Mouse (Mus musculus) CD4-positive, CD25-positive, alpha-beta regulatory T cell, adult 2 months (primary cell): ENCODE data around the gene Gm33543.

Experiments
- DNase-seq: peaks from one replicate; pipeline ENCODE4 v3.0.0-alpha.2; 2012; ENCODE audit warnings: low read depth, low spot score

The Gm33543 gene

GRCm38 (mm10) chr10:95836530-95837264 is 6.0 kb downstream of the Gm33543 start:
- DNase-seq: no peak

DNA sequence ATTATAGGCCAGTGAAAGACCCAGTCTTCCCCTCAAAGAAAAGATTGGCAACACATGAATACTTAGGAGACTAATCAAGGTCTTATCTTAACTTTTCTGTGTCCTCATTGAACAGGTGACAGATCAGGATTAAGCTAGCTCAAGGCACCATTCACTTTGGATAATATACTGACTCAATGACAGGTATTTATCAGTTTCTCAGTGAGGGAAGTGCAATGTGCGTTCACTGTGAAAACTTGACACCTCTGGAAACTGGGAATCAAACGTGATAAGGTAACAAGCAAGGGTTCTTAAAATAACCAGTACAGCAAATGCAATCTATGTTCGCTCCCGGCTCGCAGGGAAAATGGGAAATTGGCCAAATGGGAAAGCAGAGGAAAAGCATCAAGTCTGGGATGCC is 11.8 kb downstream of the Gm33543 start:
- DNase-seq: no peak

- DNase-seq: no peak
These were observed 13.3 kb downstream of the Gm33543 start for GRCm38 (mm10) chr10:95829471-95829870.

DNA sequence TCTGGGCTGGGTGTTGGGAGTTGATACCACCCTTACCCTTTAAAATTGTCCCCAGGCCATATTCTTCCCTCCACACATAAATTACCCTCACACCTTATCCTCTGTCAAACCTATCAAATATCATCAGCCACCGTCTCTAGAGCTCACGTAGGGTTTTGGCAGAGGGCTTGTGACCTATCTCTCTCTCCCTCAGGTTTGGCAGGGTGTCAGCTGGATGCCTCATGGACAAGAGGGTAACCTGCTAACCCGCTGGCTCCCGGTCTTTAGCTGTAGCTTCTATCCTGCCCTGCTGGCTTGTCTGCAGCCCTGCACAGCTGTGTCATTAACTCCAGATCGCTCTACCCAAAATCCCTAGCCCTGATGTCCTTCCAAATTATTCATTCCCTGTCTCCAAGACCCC is 14.4 kb downstream of the Gm33543 start:
- DNase-seq: no peak

DNA sequence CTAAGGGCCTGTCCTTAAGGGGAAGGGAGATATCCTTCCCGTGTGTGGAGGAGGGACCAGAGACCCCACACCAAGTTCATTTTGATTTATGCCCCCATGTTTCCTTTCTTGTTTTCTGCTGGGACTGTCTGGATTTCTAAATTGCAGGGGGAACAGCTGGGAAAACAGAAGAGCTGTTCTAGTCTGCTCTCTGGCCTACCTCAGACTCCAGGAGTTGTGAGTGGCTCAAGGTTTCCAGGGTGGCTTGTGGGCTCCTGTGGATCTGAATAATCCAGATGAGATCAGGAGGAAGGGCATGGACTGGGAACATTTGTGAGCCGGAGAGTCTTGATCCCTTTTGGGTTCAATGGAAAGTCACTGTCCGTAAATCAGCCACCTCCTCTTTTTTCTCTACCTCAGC is 17.1 kb downstream of the Gm33543 start:
- DNase-seq: no peak

DNA sequence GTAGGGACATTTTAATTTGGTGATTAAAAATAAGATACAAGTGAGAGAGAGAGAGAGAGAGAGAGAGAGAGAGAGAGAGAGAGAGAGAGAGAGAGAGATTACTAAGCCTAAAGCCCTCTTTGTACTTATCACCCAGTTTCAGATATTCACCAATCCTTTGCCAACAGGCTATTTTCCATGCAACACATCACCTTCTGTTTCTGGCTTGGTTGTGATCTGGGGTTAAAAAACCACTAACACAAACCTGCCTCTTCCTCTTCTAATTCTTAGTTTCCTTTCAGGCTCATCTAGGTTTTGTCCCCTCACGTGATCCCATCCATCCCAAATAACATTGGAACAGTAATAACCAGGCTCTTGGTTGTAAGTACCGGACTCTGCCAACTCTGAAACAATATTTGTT is 24.2 kb downstream of the Gm33543 start:
- DNase-seq: no peak

DNA sequence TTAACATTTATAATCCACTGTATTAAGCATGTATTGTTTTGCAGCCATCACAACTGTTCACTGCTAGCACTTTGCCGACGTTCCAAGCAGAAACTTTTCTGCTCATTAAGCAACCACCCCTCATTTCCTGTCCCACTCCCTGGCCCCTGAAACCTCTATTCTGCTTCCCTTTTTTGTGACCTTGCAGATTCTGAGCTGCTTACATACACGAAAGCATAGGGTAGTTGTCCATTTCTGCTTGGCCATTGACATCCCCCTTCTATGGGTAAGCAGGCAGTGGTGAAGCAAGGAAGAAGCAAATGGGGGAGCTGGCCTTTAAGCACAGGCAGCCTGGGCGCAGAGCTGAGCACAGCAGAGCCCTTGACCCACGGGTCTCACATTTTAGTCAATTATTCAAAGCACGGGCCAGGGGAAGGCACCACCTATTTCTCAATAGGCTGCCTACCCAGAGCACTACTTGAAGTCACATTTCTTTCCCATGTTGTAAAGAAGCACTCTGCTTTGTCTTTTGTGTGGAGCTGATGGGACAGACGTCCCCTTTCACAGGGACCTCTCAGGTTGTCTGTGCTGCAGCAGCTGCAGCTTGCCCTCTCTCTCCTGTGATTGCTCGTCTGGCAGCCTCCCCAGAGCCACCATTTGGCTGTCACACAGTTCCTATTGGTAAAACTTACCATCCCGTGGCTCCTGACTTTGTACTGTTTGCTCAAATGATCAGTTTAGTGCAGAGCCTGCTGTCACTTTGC is 25.1 kb downstream of the Gm33543 start:
- DNase-seq: no peak

GRCm38 (mm10) chr10:95814351-95814750 is 28.4 kb downstream of the Gm33543 start:
- DNase-seq: no peak

DNA sequence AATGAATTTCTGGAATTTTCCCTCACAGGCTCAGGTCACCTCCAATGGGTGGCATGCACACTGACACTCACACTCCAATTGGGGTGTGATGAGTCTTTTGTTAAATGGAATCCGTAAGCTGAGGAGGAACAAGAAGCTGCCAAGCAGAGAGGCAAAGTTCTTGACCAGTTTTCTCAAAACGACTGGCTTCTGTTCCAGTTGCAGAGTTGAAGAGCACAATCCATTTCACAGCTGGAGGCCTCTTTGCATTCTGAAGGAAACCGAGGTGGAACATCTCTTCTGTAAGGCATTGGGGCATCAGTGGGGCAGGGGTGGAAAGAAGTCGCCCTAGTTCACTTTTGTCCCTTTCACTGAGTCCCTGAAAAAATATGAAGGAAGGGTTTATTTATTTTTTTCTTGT is 30.9 kb downstream of the Gm33543 start:
- no peak for DNase-seq

- DNase-seq: no peak
These were observed 41.3 kb downstream of the Gm33543 start for GRCm38 (mm10) chr10:95801443-95801811.

- DNase-seq: no peak
These were observed 41.9 kb downstream of the Gm33543 start for GRCm38 (mm10) chr10:95800693-95801442.

- no peak for DNase-seq
These were observed 44.9 kb downstream of the Gm33543 start for GRCm38 (mm10) chr10:95797645-95798395.

DNA sequence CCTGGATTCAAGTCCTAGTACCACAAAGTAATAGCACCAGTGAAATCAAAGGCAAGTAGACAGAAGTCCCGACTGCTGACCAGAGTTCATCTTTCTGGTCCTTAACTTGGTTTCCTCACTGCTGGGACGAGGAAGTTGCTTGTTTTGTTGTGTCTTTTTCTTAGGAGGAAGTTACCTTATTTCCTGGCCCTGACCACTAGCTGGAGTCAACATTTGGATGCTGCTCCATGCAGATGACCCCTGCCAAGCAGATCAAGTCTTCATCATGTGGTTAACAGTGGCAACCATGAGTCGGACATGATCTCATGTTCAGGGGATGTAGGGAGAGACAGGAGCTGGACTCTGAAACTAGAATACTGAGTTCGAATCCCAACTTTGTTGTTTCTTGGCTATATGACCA is 47.2 kb downstream of the Gm33543 start:
- no peak for DNase-seq

DNA sequence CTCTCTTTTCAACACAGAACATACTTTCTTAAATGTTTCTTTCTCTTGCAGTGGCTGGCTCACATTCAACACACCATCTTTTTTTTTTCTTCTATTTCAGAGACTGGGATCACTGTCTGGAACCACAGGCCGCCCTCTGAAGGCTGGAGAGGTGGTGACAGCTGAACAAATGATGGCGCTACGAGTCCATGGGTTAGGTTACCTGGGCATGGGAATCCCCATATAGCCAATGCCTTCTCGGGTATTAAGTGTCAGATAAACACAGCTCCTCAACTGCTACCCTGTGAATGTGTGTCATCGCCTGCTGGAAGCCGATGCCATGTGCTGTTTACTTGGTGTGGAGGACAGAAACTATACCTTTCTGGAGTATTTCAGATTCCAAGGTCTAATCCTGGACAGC is 48.0 kb downstream of the Gm33543 start:
- no peak for DNase-seq

DNA sequence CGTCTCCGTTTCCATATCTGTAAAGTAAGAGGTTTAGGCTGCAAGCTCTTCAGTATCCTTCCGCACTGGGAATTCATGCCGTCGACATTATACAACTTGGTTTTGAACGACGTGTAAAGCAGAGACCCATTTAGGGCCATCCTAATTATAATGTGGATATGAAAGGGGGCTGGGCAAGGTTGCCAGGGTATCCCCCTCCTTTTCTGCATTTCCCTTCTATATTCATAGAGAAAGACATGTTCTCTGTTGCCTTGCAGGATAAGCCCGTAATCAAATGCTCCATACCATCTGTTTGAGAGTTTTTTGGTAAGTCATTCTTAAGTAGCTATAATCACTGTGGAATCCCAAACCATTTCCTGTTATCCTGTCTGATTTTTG is 51.3 kb downstream of the Gm33543 start:
- no peak for DNase-seq

DNA sequence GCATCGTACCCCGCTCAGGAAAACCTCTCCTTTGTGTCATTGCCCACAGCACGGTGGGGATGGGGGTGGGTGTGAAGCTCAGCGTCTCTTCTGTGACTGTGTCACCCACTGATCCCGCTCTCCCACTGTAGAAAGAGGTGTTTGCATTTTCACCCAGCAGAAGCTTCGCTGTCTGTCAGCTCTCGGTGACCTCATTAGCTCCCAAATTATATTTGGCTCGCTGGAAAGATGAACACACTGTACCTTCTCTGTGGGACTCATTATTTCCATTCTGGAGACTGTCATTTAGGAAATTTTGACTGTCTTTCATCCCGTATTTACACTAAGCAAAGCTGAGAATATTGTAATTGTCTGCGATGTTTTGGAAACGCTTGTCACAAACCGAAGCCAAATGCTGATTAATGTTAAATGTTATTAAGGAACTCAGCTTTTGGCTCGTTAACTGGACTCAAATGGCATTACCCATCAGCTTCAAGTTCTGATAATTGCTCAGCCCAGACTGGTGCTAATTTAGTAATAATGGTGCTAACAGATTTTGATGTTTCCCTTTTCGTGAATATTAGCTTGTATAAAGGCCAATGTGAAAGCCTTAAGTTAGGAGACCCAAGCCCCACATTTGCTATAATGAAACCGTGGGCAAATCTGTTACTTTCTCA is 51.8 kb downstream of the Gm33543 start:
- no peak for DNase-seq

GRCm38 (mm10) chr10:95787176-95787575 is 55.6 kb downstream of the Gm33543 start:
- no peak for DNase-seq

DNA sequence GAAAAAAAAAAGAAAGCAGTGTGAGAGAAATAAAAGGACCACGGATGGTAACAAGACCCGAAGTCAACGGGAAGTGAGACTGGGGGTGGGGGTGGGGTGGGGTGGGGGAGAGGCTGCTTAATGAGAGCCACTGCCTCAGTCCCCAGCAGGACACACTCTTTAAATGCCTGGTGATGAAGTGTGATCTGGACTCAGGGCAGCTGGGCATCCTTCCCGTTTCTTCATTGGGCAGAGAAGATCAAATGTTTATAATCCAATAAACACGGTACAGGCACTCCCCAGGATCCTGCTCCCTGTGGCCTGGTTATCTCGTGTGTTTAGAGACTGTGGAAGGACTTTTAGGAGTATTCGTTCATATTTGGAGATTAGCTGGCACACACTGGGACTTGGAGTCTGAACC is 57.9 kb downstream of the Gm33543 start:
- no peak for DNase-seq

- peak; percentile 43 for DNase-seq
These were observed 61.7 kb downstream of the Gm33543 start for GRCm38 (mm10) chr10:95780881-95781600.

GRCm38 (mm10) chr10:95779801-95780385 is 62.8 kb downstream of the Gm33543 start:
- peak; percentile 77 for DNase-seq
